Mouse (Mus musculus): ENCODE results near the gene Micall2.
"Not testable (repeated sequence)": the region's sequence is repeated elsewhere in the genome, so short reads cannot be mapped to it uniquely, and the experiment has no call there.

Micall2 gene

DNA sequence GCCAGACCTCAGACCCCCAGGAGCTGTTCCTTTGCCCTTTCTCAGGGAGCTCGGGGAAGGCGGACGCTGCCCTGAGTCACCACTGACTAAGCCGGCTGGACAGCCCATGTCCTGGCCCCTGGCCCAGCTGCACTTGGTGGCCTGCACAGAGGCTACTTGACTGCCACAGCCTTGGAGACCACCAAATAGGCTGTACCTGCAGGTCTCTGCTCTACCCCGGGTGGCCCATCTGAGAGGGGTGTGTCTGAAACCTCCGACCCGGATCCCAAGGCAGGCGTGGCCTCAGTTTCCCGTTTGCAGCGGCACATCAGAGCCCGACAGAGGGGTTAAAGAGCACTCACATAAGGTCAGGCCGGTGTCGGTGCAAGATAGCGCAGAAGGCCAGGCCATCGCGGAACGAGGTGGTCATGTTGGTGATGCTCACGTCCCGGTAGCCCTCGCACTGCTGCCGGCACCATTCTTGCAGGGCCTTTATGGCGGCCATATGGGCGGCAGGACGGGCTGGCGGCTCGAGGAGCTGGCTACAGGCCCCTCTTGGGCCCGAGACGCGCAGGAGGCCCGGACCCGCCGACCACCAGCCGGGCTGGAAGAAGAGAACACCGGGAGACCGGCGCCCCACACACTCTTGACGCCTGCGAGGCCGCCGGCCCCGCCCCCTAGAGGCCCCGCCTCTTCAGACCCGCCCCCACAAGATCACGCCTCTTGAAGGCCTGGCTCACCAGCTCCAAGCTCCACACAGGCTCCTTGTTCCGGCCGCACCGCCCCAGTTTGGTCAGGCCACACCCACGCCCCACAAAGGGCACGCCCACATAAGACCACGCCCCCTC lies at the start of gene Micall2:
Gene Micall2, minus strand, starts transcription at position 660 of the 827 bp plus-strand sequence.
- peak; percentile 94 for DNase-seq (ENCODE audit: low read depth)

DNA sequence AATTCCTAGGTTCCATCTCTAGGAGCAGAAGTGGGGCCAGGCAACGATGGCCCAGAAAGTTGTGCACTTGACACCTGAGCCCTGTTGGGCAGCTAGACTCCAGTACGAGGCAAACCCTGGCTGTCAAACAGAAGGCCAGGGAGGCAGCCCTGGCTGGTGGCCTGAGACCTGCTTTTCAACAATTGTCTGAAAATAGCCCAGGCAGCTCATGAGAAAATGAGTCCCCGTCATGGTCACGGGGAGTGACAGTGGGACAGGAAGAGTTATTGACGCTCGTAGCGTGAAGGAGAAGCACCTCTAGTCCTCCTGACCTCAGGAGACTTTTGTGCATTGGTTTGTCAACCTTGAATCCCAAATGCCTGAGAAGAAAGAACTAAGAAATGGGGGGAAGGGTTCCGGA lies 45.3 kb upstream of the Micall2 start:
- no peak for DNase-seq (ENCODE audit: low read depth)

DNA sequence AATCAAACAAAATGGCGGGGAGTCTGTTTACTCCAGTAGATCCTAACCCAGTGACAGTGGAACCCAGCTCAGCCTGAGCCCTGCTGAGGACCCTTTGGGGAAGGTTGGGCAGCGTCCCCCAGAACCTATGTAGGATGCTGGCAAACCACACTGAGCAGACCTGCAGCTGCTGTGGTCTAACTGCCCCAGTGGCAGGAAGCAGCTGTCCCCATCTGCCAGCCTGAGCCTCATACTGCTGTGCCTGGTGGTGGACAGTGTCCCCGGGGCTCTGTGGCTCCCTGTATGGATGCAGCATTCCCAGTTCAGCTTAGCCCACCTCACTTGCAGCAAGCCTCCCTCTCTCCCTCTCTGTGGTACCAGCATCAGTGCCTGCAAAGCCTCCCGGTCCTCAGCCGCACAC lies 40.8 kb upstream of the Micall2 start:
- no peak for DNase-seq (ENCODE audit: low read depth)

DNA sequence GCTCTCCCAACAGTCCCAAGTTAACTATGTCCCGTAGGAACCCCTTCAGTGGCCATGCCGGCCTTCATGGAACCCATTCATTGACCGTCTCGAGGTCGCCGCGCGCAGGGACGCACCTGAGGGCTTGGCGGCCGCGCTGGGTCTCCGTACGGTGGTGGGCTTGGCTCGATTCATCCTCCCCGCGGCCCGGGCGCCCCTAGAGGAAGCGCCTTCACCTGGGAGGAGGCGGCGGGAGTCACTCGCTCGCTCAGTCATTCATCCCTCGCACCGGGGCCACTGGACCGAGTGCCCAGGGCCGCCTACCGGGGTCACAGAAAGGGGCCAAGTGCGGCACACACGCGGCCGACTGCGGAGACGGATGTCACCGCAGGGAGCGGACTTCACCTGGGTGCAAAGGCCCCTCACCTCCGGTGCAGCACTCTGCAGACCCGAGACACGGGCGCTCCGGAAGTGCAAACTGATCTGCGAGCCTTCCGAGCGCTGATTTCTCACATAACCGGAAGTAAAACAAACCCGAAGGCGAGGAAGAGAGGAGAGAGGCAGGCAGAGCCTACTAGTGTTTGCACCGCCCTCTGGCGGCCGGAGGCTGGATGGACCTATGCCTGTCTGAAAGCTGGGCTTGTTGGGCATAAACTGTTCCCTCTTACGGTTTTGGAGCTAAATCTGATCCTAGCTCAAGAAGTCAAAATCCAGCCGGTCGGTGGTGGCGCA lies 39.2 kb upstream of the Micall2 start, which contains the start of gene Ints1:
Gene Ints1, minus strand, starts transcription at position 459 of the 711 bp plus-strand sequence.
- DNase-seq (ENCODE audit: low read depth): peak; percentile 92

DNA sequence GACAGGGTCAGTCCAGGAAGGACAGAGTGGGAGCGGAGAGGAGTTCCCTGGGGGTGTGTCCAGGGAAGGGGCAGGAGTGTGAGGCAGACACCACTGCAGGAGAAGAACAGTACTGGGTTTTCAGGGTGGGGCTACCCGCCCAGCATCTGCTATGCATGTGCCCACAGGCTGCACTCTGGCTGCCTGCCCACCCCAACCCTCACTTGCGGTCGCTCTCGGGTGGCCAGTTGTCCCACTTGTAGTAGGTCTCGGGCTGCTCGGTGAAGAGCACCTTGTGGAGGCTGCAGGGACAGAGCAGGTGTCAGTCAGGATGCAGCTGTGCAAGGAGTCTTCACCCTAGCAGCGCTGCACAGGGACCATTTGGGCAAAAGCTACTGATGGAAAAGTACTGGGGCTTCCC lies 32.1 kb upstream of the Micall2 start:
- DNase-seq (ENCODE audit: low read depth): no peak

DNA sequence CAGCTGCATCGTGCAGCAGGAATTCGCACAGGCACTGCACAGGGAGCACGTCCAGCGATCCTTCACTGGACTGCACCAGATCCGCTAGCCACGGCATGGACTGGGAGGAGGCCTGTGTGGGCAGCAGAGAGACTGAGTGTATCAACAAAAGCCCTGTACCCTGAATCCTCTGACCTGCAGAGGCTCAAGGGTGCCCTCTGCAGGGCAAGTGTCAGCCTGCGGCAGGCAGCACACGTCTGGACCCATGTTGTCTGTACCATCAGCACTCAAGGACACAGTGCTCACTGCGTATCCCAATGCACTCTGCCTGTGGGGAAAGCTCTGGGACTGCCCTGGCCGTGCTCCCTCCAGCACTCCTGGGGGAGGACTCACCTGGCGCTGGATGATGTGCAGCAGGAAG lies 28.2 kb upstream of the Micall2 start:
- peak; percentile 8 for DNase-seq (ENCODE audit: low read depth)

DNA sequence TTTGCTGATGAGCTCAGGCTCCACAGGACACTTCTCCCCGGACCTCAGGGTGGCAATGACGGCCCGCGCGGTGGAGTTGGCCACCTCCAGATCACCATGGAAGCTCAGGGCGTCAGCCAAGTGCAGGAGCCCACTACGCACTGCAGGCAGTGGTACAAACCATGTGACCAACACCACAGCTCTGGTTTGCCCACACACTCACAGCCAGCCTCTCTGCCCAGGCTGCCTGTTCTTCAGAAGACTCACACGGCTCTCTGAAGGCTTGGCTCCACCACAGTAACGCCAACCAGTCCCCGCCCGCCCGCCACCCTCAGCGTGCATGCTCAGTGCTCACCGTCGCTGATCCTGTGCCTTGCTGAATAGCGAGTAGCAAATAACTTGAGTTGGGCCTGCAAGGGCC lies 22.0 kb upstream of the Micall2 start:
- no peak for DNase-seq (ENCODE audit: low read depth)

DNA sequence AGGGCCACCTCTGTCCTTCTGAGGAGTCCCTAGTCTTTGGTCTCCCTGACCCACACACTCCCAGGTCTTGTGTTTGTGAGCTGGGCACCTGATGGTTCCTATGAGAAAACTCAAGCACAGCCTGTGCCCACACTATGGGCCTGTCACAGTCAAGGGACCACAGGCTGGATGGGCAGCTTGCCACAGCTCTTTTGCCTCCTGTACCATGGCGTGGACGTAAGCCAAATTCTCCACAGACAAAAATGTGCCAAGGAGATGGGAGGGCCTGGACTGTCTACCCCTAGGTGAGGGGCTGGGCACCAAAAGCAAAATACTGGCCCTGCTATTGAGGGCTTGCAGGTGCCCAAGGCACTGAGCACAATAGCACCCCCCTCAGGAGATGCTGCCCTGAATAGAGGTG lies 20.4 kb upstream of the Micall2 start:
- no peak for DNase-seq (ENCODE audit: low read depth)

DNA sequence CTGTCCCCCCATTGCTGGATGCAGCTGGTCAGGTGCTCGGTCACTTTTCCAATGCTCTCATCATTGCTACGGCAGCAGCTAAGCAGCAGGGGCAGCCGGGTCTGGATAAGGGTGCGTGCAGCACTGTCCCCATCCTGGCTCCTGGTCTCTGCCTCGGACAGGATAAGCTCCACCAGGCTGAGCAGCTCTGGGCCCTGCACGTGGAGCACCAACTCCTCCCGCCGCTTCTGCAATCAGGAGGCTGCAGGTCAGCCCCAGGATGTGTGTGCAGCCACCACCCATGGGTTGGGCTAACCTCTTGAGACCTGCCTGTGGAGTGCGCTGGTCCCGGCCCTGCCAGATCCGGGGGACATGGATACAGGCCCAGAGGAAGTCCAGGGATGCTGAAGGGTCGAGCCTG lies 20.0 kb upstream of the Micall2 start:
- DNase-seq (ENCODE audit: low read depth): no peak

DNA sequence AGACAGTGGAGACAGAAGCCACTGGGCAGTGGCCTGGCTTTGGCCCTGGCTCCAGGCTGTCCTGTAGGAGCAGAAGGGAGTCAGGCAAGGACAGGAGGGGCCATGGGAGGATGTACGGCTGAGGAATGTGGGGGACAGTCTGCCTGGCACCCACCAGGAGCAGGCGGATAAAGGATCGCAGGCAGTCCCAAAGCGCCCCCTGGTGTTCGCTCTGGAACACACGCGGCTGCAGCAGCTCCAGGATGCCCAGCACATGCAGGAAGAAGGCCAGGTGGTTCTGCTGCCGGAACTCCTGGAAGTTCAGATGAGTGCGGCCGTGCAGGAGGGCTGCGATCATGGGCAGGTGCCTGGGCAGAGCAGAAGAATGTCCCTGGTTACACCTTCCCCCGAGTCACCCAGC lies 18.6 kb upstream of the Micall2 start:
- DNase-seq (ENCODE audit: low read depth): no peak

DNA sequence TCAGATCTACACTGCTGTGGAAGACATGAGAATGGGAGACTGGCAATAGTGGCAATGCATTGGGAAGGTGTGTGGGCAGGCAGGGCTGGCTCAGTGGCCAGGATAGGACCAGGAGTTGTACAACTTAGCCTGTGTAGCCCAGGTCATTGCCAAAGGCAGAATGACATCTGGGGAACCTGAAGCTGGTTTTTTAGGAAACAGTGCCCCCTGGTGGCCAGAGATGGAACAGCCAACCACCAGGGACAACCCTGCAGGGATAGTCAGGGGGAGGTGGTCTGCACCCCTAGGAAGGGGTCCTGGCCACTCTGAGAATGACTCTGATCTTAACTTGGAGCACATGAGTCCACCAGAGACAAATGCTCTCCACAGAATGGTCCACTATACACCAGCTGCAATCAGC lies 14.4 kb upstream of the Micall2 start:
- no peak for DNase-seq (ENCODE audit: low read depth)

DNA sequence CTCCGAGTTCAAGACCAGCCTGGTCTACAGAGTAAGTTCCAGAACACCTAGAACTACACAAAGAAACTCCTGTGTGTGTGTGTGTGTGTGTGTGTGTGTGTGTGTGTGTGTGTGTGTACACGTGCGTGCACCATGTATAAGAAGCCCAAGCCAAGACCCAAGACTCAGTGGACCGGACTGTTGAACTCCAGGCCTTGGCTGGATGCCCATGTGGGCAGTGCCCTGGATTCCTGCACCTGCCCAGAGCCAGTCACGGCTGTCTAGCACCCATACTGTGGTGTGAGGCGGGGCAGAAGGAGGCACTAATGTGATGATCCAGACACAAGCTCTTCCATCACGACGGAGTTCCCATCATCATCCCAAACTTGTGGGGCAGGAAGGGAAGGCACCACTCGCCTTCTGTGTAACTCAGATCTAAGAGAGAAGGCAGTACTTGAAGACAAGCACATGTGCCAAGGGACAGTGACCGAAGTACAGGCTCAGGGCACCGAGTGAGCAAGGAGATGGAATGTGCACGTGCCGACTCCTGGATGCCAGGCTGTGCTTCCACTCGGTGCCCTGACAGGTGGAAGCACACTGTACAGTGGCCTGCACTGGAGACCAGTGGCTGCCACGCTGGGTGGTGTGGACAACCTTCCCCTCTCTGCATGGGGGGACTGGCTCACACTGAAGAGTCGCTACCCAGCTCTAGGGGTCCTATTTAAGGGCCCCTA lies 13.4 kb upstream of the Micall2 start:
- DNase-seq (ENCODE audit: low read depth): no peak

DNA sequence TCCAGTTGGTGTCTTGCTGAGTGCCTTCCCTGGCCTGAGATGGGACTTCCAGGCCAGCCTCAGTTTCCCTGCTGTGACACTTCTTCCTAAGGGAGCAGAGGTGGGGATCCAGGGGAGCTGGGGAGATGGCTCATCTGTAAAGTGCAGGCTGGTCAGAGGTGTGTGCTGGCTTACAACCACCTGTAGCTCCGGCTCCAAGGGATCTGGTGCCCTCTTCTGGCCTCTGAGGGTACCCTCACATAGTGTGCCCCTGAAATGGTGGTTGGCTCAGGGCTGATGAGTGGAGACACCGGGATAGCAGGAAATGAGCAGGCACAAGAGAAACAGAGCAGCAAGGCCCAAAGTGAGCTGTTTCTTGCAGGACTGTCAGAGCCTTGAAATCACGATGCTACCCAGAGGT lies 9.6 kb upstream of the Micall2 start:
- no peak for DNase-seq (ENCODE audit: low read depth)

DNA sequence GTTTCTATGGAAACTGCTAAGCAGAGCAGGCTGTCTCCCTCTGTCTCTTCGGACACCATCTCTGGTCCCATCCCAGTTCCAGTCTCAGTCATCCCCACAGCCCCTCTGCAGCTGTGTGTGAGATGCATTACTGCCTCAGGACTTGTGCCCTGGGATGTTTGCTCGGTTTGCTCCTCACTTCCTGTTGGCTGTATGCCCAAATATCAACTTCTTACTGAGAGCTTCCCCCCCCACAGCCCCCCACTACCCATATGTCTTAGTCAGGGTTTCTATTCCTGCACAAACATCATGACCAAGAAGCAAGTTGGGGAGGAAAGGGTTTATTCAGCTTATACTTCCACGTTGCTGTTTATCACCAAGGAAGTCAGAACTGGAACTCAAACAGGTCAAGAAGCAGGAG lies 6.5 kb upstream of the Micall2 start:
- DNase-seq (ENCODE audit: low read depth): not testable (repeated sequence)

DNA sequence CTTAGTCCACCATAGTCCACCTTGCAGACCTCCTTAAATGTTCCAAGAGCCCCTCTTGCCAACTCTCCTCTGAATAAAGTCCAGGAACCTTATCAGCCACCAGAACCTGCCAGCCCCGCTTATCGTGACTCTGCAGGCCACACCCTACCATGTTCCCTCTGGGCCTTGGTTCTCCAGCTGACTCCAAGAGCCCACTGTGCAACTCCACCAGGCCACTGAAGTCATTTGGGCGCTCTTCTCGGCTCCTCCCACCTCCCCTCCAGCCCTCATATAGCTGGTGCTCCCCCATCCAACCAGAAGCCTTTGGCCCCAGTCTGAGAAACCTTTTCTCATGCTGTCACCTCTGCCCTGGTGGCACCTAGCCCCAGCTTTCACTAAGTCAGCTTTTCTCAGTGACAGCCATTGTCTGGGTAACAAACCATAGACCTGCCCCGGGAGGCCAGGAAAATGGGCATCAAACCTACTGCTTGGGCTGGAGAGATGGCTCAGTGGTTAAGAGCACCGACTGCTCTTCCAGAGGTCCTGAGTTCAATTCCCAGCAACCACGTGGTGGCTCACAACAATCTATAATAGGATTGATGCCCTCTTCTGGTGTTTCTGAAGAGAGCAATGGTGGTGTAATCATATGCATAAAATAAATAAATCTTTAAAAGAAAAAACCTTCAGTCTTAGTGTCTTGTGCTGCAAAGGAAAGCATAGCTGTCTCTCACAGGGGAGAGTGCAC lies 2.6 kb upstream of the Micall2 start:
- DNase-seq (ENCODE audit: low read depth): no peak

DNA sequence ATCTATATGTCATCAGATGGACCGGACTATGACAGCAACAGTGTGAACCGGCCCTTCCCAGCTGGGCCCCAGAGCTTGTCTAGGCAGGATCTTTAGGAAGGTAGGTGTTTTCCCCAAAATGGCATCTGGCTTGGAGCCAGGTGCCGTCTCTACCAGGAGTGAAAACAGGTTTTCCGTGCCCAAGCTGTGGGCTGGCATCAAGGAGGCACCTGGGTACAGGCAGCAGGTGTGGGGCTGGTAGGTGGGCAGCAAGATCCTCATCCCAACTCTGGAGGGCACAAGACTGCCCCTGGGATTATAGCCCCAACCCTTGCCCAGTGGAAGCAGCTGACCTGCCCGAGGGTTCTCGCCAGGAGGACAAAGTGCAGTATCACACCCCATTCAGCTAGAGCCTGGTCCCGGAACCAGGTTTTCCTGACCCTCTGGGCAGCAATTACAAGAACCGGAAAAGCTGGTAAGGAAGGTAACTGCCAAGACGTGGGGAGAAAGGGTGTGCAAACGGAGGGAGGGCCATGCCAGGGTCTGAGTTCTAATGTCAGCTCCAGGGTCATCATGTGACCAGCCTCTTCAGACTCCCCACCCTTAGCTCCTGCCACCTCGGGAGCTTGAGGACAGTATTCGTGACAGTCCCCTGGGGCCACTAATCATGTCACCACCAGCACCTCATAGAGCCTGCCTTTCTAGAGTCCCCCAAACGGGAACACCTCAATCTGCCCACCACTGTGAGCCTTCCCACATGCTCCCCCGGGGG lies 1.9 kb upstream of the Micall2 start:
- DNase-seq (ENCODE audit: low read depth): no peak

DNA sequence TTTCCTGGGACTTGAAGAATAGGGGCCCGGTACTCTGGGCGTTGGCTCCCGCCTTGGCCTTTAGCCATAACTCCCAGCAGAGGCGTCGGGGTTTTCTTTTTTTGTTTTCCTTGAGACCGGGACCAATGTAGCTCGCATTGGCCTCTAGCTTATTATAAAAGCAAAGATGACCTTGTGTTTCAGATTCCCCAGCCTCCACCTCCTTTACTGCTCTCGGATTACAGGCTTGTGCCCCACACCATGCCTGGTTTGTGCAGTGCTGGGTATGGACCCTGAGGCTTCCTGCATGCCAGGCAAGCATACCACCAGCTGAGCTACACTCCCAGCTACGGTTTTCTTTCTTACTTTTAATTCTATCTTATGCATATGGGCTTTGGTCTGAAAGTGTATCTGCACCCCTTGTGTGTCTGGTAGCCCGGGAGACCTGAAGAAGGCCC lies 386 bp upstream of the Micall2 start:
- no peak for DNase-seq (ENCODE audit: low read depth)

DNA sequence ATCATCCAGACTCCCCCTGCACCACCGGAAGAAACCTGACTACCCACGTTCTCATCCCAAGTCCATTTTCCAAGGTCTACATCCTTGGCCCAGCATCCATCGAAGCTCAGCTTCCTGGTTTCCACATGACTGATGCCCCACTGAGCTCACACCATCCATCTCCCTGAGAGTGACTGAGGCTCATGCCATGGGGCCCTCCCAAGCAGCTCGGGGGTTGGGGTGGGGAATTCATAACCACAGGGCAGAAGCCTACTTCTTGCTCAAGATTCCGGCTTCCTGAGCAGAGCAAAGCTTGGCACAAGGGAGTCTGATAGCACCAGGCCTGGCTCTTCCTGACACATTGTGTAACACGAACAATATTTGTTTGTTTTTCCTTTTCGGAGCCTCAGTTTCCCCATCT lies 1.4 kb downstream of the Micall2 start:
- no peak for DNase-seq (ENCODE audit: low read depth)

DNA sequence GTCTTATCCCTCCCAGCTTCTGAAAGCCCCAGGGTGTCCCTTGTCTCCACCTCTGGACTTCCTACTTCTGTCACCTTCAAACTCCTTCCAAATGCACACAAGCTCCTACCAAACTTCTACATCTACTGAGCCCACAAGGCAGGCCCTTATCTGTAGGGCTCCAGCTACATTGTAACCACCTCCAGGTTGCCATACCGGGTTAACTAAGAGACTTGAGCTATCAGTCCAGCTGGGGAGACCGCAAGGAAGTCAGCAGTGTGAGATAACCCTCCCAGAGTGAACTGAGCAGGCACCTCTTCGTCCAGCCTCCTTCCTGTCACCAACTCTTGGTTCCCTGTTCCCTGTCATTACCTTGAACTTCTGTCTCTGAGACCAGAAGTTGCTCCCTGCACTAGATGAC lies 2.1 kb downstream of the Micall2 start:
- DNase-seq (ENCODE audit: low read depth): no peak

DNA sequence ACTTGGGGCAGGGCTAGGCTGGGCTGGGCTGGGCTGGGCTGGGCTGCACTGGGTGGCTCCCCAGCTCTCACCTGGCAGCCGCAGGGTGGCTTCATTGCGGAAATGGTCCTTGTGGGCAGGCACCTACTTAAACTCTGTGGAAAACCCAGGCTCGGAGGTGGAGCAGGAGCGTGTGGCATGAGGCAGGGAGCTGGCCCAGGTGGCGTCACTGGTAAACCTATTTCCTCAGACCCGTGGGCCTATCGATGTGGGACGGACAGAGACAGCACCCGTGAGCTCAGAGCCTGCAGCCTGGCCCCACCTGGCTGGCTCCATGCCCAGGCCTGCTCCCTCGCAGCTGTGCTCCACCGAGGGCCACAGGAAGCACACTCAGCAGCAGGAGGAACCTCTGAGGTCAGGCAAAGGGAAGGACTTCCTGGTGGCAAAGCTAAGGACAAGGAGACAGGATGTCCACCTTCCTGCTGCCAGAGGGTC lies 3.5 kb downstream of the Micall2 start:
- no peak for DNase-seq (ENCODE audit: low read depth)

Measured in fibroblast of lung, adult 2 months (primary cell).